In the genomic region with DNA sequence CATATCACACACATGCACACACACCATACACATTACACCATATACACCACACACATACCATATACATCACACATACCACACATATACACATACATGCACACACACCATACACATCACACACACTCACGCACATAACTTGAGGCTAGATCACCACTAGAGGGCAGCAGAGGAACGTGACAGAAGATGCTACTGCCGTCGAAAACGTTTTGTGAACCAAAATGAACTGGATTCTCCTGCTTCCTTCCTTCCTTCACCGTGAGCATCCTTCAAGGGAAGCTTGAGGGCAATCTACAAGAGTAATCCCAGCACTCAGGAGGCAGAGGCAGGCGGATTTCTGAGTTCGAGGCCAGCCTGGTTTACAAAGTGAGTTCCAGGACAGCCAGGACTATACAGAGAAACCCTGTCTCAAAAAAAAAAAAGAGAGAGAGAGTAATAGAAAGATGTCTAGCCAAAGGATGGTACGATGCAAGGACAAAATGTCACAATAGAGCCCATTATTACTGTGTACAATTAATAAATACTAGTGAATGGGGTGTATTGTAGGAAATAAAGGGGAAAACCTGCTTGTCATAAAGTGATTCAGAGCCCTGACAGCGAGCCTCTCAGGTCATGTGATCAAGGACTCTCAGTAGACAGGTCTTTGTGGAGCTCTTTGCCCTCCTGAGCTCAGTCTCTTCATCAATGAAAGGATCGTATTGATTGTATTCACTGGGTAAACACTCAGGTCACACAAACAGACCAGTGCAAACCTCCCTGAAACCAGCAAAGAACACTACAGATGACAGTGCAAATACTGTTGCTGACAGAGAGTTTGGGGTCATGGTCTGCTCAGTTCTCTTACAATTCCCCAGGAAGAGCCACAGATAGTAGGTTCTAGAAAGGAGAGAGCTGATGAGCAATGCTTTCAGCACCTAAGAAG, we compare ENCODE assay signal across 9 mouse cellular contexts.
DNase-seq lines count a peak whose midpoint lies in the region; ATAC-seq and TF ChIP-seq lines count a peak whose summit lies in the region.
"Had no signal": no experiment of that assay in that cellular context is flagged by ENCODE, and none has a peak within 500 bp of the region (broad histone marks: within the 10 kb centered on the region; RNA-seq: fewer than 3 reads in every experiment).

No protein-coding gene starts in this region.

- no peaks in the 10 kb centered on the region; the same call in 1 of the 2 replicates for H3K4me1 ChIP-seq in forebrain, embryonic 16.5 days (replicated peaks; ENCODE audit: control insufficient read depth, insufficient read depth, low read length)
- no peaks in the 10 kb centered on the region for H3K4me1 ChIP-seq in hindbrain, embryonic 12.5 days
- no peaks in the 10 kb centered on the region for H3K4me1 ChIP-seq in lung, postnatal 0 days (ENCODE audit: insufficient read depth, low read depth, low read length)

- ATAC-seq in forebrain, embryonic 16.5 days = peak; percentile 87
- ATAC-seq in hindbrain, embryonic 12.5 days (ENCODE audit: low FRiP score) = peak; percentile 77
- ATAC-seq in lung, postnatal 0 days = peak; percentile 64

- no peak overlapping the region for H3K4me3 ChIP-seq in forebrain, embryonic 16.5 days (replicated peaks; ENCODE audit: low read length)
- H3K4me3 ChIP-seq in hindbrain, embryonic 12.5 days = no peak overlapping the region
- H3K4me3 ChIP-seq in lung, postnatal 0 days (ENCODE audit: low read depth, low read length) = no peak overlapping the region
- H3K4me3 ChIP-seq: myocyte had no signal

- no peak overlapping the region for H3K27ac ChIP-seq in forebrain, embryonic 16.5 days (ENCODE audit: low read length)
- H3K27ac ChIP-seq in hindbrain, embryonic 12.5 days = no peak overlapping the region
- H3K27ac ChIP-seq in lung, postnatal 0 days (ENCODE audit: low read length) = no peak overlapping the region

- peak; percentile 100 for TF ChIP-seq CTCF in lung, postnatal 0 days (IDR thresholded peaks at IDR 0.05)

- no peak overlapping the region for H3K4me2 ChIP-seq in forebrain, embryonic 16.5 days (ENCODE audit: low read length)
- no peak overlapping the region for H3K4me2 ChIP-seq in hindbrain, embryonic 12.5 days (replicated peaks)
- H3K4me2 ChIP-seq in lung, postnatal 0 days (replicated peaks; ENCODE audit: low read depth, low read length) = no peak overlapping the region

- H3K36me3 ChIP-seq in forebrain, embryonic 16.5 days (ENCODE audit: control insufficient read depth, insufficient read depth) = no peaks in the 10 kb centered on the region
- H3K36me3 ChIP-seq in hindbrain, embryonic 12.5 days = no peaks in the 10 kb centered on the region
- H3K36me3 ChIP-seq in lung, postnatal 0 days (ENCODE audit: insufficient read depth, low read length) = no peaks in the 10 kb centered on the region

- no peaks in the 10 kb centered on the region for H3K27me3 ChIP-seq in forebrain, embryonic 16.5 days (replicated peaks; ENCODE audit: control insufficient read depth, insufficient read depth, low read length)
- no peaks in the 10 kb centered on the region; the same call in 1 of the 2 replicates for H3K27me3 ChIP-seq in hindbrain, embryonic 12.5 days
- H3K27me3 ChIP-seq in lung, postnatal 0 days (replicated peaks; ENCODE audit: insufficient read depth, low read length) = no peaks in the 10 kb centered on the region

- WGBS in forebrain, embryonic 16.5 days = 29% methylated on average over 11 of the region's 11 CpGs
- 27% methylated on average over 11 of the region's 11 CpGs for WGBS in hindbrain, embryonic 12.5 days
- WGBS in lung, postnatal 0 days = 23% methylated on average over 11 of the region's 11 CpGs

- no peak overlapping the region for H3K9ac ChIP-seq in forebrain, embryonic 16.5 days (replicated peaks; ENCODE audit: low read depth, low read length)
- H3K9ac ChIP-seq in hindbrain, embryonic 12.5 days = no peak overlapping the region
- no peak overlapping the region for H3K9ac ChIP-seq in lung, postnatal 0 days (replicated peaks; ENCODE audit: low read depth)

- TF ChIP-seq EP300 in lung, postnatal 0 days (IDR thresholded peaks at IDR 0.05) = no peak

- H3K9me3 ChIP-seq in forebrain, embryonic 16.5 days (ENCODE audit: control insufficient read depth, low read length) = no peaks in the 10 kb centered on the region
- H3K9me3 ChIP-seq in hindbrain, embryonic 12.5 days (replicated peaks) = no peaks in the 10 kb centered on the region
- no peaks in the 10 kb centered on the region for H3K9me3 ChIP-seq in lung, postnatal 0 days (ENCODE audit: low read length)

- peak; percentile 84 for DNase-seq in MN1 (ENCODE audit: low spot score)
- DNase-seq in cerebellum, adult 11-12 months = peak; percentile 28
- DNase-seq in layer of hippocampus, adult 9-11 months = peak; percentile 63
- peak; percentile 91 for DNase-seq in lung, postnatal 0 days (ENCODE audit: low spot score)
- peak; percentile 95 for DNase-seq in retina, embryonic 14.5 days (ENCODE audit: low spot score)
- peak; percentile 33 to 47 for DNase-seq in thymus, postnatal 36 days

Comparison
In these comparisons a context has a peak if more than half of its experiments do, and no peak if none do; other contexts are left out.
1. DNase-seq: peak in every context shown above with its lines; median percentile 95 in retina, embryonic 14.5 days; 91 in lung, postnatal 0 days; 84 in MN1; 63 in layer of hippocampus, adult 9-11 months; 40 in thymus, postnatal 36 days; 28 in cerebellum, adult 11-12 months.